Mouse (Mus musculus) ovary, postnatal 36 days (tissue): ENCODE measurements around the gene Hist2h4.

Experiments used
- DNase-seq: peaks from one replicate; pipeline ENCODE4 v3.0.0; 2022; ENCODE audit warnings: low spot score, mixed read lengths

The Hist2h4 gene

DNA sequence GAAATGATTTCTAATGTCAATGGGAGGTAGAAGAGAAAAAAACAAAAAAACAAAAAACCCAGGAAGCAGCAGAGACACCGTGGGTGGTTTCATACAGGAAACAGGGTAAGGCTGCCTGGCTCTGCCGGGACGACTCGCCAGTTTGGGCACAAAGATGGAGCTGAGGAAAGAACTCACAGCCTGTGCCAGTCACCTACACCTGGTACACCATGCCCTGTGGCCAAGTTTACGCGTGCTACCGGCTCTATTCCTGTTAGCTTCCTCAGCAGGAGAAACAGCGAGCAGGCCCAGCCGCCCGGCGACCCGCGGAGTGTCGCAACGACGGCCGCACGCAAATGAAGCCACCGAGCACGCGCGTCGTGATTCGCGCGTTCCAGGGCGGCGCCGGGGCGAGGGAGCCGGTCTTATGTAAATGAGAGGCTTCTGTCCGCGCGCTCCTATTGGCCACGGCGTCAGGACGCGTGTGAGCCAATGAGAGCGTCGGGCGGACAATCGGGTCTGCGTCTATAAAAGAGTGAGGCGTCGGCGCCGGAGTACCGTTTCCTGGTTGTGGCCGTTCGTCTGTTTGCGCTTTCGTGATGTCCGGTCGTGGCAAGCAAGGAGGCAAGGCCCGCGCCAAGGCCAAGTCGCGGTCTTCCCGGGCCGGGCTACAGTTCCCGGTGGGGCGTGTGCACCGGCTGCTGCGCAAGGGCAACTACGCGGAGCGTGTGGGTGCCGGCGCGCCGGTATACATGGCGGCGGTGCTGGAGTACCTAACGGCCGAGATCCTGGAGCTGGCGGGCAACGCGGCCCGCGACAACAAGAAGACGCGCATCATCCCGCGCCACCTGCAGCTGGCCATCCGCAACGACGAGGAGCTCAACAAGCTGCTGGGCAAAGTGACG is 17.9 kb downstream of the Hist2h4 start, which contains the start of gene Hist2h2aa1:
Gene Hist2h2aa1 (plus strand): TSS at position 495 of the 884 bp plus-strand sequence.
- DNase-seq, result peak; percentile 83

- no peak for DNase-seq
Measured at GRCm38 (mm10) chr3:96243921-96244572, 19.1 kb downstream of the Hist2h4 start.

- no peak for DNase-seq
Measured at GRCm38 (mm10) chr3:96240799-96241197, 22.3 kb downstream of the Hist2h4 start.

DNA sequence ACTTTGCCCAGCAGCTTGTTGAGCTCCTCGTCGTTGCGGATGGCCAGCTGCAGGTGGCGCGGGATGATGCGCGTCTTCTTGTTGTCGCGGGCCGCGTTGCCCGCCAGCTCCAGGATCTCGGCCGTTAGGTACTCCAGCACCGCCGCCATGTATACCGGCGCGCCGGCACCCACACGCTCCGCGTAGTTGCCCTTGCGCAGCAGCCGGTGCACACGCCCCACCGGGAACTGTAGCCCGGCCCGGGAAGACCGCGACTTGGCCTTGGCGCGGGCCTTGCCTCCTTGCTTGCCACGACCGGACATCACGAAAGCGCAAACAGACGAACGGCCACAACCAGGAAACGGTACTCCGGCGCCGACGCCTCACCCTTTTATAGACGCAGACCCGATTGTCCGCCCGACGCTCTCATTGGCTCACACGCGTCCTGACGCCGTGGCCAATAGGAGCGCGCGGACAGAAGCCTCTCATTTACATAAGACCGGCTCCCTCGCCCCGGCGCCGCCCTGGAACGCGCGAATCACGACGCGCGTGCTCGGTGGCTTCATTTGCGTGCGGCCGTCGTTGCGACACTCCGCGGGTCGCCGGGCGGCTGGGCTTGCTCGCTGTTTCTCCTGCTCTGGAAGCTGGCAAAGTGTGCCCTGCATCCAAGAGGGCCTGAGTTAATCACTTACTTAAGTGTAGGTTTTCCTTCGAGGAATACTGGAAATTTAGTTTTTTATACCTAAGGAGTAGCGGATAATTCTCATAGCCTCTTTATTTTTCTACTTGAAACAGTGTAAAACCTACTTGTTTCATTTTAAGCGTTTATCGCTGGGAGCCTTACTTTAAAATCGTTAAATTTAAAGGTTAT is 22.9 kb downstream of the Hist2h4 start, which contains the start of gene Hist2h2aa2:
Gene Hist2h2aa2 (minus strand): TSS at position 328 of the 850 bp plus-strand sequence.
- peak; percentile 93 for DNase-seq

- DNase-seq, result peak; percentile 52
Measured at GRCm38 (mm10) chr3:96238954-96239793, 23.9 kb downstream of the Hist2h4 start, which contains the start of gene Hist2h3c2. Gene Hist2h3c2 (minus strand): TSS chr3:96239127.

GRCm38 (mm10) chr3:96237904-96238511 is 25.1 kb downstream of the Hist2h4 start:
- no peak for DNase-seq

GRCm38 (mm10) chr3:96237335-96237903 is 25.7 kb downstream of the Hist2h4 start:
- no peak for DNase-seq

GRCm38 (mm10) chr3:96236834-96237334 is 26.2 kb downstream of the Hist2h4 start:
- DNase-seq, result no peak

- DNase-seq, result no peak
Measured at GRCm38 (mm10) chr3:96235836-96236235, 27.3 kb downstream of the Hist2h4 start.

DNA sequence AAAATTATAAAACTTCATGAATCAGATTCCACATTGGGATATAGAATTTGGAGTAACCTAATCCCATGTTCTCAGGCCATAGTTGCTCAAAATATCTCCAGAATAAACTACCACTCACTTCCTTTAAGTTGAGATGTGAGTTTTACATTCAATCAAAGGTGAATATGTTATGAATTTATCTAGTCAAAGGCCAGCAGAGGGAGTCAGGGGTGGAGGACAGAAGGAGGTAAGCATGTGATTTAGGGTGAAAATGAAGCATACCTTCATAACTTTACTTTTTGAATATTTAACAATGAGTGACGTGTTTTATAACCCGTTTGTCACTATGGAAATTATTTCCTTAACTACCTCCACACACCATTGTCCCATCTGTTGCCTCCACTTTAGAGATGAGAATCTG is 28.2 kb downstream of the Hist2h4 start:
- no peak for DNase-seq

GRCm38 (mm10) chr3:96231758-96232120 is 31.4 kb downstream of the Hist2h4 start:
- DNase-seq, result no peak

- no peak for DNase-seq
Measured at GRCm38 (mm10) chr3:96230910-96231757, 32.0 kb downstream of the Hist2h4 start.

DNA sequence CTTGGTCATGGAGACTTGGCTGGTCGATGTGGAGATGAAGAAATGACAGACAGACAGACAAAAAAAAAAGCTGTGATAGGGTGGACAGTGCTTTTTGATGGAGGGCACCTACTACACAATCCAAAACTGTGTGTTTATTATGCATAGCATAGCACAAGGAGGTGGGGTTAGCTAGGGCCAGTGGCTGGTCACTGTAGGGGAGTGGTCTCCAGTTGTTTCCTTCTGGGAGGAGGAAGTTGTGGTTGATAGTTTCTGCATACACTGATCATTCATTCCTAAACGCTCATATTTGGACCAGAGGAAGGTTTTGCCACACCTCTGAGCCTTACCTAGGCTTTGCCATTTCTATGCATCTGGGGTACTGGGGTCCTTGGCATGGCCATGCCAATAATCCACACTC is 32.7 kb downstream of the Hist2h4 start:
- no peak for DNase-seq

- no peak for DNase-seq
Measured at GRCm38 (mm10) chr3:96228828-96229227, 34.3 kb downstream of the Hist2h4 start.

- no peak for DNase-seq
Measured at GRCm38 (mm10) chr3:96226695-96227648, 36.1 kb downstream of the Hist2h4 start.

GRCm38 (mm10) chr3:96225421-96225820 is 37.7 kb downstream of the Hist2h4 start:
- DNase-seq, result no peak

- DNase-seq, result no peak
Measured at GRCm38 (mm10) chr3:96222774-96223173, 40.3 kb downstream of the Hist2h4 start.

DNA sequence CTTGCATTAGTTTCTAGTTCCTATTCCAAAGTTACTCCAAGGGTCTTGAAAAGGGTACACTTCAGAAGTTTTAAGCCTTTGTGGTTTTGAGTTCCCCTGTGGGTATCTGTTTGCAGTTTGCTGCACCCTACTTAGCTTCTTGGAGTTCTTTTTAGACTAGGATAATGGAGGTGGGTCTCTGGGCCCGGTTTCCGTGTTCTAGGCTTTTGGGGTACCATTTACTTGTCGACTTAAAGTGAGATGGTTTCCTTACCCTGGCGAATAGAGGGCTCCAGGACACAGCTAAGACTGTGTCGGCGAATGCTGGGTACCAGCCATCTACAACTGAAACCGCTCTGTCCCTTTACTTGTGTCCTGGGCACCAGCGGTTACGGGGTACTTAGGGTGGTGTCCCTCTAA is 41.5 kb downstream of the Hist2h4 start:
- peak; percentile 28 for DNase-seq
